Mouse (Mus musculus) right cerebral cortex, postnatal 25 days (tissue): ENCODE results near the gene Ippk.

Source experiments
- DNase-seq: peaks from one replicate; pipeline ENCODE4 v3.0.0; 2022

Ippk gene

DNA sequence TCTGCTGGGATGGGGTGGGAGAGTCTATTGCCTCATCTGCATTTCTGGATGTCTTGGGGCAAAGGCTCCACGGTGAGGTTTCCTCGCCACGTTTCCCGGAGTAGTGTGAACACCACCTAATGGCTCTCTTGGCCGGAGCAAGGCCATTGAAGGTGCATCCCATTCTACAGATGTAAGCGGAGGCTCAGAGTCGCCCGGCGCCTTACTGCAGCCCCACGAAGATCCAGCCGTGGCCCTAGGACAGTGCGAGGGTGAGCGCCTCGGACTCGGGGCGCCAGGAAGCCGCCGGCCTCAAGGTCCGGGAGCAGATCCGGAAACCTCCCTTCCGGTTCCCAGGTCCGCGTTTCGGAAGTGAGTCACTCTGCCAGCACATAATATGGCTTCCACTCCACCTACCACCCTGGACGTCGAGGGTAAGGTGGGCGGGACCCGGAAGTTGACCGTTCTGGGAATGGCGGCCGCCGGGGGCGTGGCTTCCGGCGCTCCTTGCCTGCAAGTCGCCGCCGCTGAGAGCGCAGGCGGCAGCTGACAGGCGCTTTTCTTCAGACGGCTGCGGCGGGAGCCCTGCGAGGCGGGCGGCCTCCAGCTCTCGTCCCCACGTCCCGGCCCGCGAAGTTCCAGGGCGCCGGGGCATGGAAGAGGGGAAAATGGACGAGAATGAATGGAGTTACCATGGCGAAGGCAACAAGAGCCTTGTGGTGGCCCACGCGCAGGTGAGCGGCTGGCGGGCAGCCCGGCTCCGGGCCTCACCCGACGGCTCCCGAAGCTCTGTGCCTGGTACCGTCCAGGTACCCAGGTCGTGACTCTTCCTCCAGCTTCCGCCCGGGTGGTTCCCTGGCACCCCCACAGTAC, at the start of gene Ippk:
Gene Ippk (plus strand): TSS at position 496 of the 852 bp plus-strand sequence.
- peak; percentile 98 for DNase-seq

DNA sequence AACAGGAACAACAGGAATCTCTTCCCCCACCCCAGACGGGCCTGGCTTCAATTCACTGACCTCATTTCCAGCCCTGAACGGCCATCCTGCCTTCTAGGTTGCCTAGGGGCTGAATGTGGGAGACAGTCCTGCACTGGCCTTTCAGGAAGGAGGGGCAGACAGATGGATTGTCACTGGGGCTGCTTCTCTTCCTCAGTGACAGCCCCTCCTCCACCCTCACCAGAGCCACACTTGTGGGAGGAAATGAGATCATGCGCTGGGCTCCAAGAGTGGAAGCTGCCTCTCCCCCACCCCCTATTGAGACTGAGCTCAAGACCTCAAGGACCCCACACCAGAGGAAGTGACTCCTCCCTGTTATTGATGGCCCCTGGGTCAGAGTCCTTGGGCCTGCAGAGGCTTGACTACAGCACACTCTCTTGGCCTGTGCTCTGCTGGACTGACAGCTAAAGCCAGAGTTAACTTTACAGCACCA, 49.6 kb upstream of the Ippk start:
- DNase-seq = peak; percentile 68

DNA sequence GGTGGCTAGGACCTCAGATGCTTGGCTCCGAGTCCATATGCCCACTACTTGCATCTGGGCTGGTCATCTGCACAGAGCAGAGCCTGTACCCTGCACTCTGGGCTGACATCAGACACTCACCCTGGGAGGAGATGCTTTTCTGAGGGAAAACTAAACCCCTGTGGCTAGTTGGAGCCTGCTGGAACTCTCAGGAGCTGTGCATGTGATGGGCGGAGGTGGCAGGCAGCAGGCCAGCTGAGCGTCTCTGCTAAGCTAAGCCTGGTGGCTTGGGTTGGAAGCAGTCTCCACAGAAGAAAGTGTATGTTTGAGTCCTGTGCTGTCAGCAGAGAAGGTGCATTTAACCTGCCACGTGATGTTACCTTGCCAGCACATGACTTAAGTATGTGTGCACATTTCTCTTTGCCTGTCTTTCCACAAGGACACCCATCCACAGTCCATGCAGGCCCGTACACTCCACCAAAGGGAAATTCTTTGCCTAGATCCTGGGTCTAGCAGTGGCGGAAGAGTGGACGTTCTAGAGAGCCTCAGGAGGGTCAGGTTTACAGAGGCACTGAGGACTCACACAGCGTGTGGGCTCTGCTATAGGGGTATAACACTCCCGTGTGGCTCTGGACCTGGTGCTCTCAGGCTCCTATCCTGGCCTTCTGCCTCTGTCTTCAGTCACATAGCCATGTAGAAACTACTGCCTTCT, 48.5 kb upstream of the Ippk start:
- peak; percentile 69 for DNase-seq

DNA sequence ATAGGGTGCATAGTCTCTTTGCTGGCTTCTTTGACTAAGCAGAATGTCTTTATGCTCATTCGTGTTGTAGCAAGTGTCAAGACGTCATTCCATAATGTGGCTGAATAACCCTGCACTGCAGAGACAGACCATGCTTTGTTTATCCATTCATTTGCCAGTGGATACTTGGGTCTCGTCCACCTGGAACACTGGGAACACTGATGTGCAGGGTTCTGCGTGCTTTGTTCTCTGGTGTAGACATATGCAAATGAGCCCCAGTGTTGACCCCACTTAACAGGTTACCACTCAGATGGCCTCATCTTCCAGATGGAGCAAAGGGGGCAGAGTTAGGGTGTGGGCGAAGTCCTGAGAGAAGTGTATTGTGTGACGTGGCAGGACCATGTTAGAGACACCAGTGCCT, 46.7 kb upstream of the Ippk start:
- no peak for DNase-seq

DNA sequence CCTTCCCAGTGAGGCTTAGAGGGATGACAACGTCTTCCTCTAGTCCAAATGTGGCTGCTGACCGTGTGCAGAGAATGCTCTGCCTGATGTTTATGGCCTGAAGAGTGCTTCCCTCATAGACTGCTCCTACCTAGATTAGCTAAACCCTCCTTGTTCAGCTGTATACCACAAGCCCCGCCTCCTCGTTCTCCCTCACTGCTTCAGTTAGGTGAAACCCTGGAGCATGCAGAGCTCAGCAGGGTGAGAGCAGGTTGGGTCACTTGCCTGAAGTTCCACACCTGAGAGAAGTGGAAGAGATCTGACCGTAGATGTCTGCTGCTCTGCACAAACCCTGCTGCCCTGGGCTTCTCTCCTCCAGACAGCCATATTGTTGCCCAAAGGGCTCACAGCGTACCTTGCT, 46.3 kb upstream of the Ippk start:
- DNase-seq = no peak

DNA sequence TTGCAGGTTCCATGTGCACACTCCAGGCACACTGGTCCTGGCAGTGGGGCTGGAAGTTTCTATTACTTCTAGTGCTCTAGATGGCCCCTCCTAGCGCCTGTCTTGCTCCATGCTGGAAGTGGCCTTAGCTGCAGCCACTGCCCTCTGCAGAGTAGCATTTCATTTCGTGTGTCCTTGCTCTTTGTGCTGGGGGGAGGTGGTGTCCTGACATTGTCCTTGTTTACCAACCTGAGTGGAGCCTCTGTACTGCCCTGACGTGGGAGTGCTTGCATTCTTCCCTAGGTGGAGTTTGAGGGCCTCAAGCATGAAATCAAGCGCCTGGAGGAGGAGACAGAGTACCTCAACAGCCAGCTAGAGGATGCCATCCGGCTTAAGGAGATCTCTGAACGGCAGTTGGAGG, 43.4 kb upstream of the Ippk start:
- no peak for DNase-seq

DNA sequence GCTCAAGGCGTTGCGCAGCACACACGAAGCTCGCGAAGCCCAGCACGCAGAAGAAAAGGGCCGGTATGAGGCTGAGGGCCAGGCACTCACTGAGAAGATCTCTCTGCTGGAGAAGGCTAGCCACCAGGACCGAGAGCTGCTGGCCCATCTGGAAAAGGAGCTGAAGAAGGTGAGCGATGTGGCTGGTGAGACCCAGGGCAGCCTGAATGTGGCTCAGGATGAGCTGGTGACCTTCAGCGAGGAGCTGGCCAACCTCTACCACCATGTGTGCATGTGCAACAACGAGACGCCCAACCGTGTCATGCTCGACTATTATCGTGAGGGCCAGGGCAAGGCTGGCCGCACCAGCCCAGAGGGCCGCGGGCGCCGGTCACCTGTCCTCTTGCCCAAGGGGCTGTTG, 41.7 kb upstream of the Ippk start:
- DNase-seq = no peak

DNA sequence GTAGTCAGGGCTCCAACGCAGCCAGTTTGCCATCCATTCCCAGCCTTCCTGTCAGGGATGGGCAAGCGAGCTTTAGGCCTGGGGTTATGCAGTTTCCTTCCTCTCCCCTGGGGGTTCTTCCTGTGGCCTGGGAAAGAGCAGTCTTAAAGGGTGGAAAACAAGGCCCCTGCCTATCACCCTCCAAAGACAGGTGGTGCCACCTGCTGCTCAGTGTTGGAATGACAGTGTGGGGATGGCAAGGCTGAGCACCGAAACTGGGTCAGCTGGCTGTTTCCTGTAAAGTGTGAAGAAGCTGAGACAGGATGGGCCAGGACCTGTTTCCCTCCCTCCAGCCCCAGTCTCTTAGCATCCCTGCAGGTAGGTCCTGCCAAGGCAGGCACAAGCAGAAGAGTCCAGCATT, 39.8 kb upstream of the Ippk start:
- DNase-seq = peak; percentile 79

DNA sequence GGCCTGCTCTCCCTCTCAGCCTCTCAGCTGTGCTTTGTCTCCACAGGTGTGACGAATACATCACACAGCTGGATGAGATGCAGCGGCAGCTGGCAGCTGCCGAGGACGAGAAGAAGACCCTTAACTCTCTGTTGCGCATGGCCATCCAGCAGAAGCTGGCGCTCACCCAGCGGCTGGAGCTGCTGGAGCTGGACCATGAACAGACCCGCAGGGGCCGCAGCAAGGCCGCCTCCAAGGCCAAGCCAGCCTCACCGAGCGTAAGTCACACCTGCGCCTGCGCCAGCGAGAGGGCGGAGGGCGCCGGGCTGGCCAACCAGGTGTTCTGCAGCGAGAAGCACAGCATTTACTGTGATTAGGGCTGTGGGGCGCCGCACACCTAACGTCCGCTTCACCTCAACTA, 38.1 kb upstream of the Ippk start:
- no peak for DNase-seq

DNA sequence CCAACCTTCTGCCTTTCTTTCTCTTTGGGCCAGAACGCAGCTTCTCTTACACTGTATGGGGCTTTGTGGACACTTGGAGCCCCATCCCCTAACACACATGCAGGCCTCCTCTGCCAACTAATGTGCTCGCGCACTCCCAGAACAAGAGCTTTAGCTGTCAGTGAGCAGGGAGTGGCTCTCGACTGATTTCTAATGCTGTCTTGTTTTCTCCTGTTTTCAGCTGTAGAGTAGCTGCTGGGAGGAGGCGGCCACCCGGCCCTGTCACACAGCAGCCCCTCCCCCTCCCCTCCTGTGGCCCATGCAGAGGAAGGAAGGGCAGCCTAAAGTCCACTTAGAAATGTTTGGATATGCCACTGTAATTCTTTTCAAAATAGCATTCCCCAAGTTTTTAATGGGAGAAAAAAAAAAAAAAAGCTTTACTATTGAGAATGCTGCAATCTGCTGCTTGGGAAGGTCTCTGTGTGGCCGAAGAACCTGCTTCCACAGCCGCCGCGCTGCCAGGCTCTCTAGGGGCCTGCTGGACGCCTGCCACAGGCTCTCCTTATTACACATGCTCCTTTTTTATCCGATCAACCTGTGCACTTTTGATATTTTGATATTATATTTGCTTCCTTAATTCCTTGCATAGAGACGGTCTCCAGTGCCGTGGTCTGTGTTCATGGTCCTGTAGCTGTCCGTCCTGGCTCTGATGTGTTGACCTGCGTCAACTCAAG, 36.1 kb upstream of the Ippk start:
- no peak for DNase-seq

DNA sequence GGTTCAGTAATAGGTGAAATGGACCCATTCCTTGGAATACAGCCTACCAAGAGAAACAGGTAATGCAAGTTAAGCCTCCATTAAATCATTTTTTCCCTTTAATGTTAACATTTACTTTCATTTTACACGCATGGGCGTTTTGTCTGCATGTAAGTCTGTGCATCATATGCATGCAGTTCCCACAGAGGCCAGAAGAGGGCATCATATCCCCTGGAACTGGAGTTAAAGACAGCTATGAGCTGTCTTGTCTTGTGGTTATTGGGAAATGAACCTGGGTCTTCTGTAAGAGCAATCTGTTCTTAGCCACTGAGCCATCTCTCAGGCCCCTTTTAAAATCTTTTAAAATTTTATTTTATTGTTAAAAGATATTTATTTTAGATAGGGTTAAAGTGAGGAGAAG, 29.7 kb upstream of the Ippk start:
- DNase-seq = no peak

DNA sequence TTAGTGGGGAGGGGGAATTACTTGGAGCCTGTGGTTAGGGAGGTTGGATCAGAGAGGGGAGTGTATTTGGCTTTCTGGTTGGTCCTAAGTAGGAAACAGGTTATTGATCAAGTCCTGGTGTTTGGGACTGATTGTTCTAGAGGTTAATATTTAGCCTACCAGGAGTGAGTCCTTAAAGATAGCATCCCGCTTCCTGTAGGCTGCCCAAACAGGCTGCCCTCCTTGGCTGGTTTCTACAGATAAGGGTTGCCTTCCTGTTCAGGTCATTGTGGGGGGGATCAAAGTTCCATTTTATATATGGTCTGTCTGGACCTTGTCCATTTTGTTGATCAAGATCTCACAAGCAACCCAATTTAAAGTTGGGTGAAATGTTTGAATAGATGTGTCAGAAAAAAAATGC, 27.5 kb upstream of the Ippk start:
- DNase-seq = no peak

DNA sequence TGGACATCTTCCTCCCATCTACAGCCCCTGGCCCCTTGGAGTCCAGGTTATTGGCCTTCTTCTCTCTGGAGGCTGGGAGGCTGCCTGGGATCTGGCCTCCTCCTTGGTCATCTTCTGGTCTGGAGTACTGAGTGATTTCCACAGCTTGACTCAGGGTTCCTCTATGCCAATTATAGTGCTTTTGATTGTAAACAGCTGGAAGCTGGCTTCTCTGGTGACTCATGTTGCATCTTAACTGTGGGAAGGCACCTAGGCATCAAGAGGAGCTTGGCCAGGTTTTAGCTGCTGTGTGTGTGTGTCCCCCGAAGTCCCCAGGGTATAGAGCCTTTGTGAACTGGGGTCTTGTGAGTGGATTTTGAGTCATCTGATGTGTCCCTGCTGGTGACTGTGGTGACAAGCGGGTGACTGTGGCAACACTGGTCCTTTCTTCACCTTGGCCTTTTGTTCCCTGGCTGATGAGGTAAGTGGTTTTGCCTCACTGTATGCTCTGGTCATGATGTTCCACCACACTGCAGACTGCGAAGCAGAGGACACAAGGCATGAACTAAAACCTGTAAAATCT, 26.1 kb upstream of the Ippk start:
- no peak for DNase-seq

DNA sequence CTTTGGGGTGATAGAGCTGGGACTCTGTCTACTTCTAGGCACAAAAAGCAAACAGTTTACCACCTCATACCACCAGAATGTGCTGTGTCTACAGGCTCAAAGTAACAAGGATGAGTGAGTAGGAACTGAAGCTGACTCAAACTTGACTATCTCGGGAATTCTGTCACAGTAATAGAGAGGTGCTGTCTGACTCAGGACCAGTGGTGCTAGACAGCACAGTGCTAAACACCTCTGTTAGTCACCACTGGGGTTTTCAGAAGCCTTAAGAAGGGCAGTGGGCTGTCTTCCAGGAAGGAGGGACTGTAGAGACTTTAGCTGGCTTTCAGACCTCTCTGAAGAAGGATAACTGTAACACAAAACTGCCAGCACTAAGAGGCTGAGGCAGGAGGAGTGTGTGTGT, 24.3 kb upstream of the Ippk start:
- DNase-seq = no peak

DNA sequence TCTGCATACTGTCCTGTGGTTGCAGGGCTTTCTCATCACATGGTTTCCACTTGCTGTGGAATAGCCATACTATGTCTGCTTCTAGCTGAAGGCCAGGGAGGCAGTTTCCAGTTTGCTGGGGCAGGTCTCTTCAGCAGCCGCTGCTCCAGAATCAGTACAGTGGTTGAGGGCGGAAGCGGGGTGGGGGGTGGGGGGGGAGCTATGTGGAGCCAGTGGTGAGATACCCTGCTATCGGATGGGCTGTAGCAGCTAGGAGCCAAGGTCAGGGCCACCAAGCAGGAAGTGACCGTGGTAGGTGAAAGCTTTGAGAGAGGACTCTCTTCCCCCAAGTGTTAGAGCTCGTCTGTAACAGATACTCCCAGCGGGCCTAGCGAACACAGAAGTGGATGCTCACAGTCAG, 22.9 kb upstream of the Ippk start:
- DNase-seq = no peak

DNA sequence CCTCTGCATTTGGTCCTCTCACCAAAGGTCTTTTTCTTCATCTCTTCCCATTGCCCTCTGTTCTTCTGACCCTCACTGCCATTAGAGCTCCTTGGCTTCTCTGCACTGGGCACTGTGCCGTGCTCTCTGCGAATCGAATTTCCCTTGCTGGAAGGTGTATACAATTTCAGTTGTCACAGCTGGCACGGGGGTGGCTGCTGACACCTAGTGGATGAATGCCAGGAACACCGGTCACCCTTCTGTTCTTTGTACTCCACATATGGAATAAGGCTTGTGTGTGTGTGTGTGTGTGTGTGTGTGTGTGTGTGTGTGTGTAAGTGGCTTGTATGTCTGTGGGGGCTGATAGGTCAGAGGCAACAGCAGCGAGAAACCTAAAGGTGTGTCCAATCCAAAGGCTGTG, 20.9 kb upstream of the Ippk start:
- DNase-seq = peak; percentile 47

DNA sequence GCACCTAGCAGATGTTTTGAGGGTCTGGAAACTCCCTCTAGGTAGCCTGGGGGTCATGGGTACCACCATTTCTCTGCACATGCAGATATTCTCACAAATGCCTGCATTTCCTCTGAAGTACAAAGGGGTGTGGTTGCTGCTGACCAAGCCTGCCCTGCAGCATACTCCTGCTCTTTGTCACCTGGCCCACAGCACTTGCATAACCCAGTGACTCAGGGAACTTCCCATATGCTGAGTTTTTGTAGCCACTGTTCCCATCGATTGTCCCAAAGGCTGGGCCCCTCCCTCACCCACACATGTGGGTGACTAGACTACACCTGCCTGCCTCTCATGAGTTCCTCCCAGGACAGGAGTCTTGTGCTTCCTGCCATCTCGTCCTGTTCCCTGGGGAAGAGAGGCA, 18.4 kb upstream of the Ippk start:
- DNase-seq = no peak

DNA sequence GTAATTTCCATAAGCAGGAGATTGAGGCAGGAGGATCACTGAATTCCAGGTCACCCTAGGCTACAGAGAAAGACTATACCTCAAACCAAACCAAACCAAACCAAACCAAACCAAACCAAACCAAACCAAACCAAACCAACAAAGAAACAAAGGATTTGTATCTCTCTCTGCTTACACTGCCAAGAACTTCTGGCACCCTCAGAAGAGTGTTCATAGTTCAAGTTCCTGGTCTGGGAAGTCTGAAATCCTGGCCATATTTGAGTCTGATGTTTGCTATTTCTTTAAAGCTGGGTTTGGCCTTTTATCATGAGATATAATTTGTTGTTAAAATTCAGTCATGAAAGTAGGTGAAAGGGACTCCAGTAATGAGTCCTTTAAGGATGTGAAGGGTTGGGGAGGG, 13.3 kb upstream of the Ippk start:
- no peak for DNase-seq

DNA sequence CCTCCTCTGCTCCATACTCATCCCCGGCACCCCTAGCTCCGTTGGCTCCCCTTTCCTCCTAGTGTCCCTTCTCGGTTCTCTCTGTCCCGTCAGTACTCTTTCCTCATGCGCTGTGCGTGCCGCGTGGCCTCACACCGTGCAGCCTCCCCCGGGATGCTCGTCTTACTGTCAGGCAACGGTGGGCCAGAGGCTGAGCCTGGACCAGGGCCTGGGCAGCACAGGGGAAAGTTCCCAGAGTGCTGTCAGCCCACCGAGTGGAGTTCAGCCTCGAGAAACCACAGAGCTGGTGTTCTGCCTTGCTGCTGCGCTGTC, 513 bp downstream of the Ippk start:
- DNase-seq = no peak

DNA sequence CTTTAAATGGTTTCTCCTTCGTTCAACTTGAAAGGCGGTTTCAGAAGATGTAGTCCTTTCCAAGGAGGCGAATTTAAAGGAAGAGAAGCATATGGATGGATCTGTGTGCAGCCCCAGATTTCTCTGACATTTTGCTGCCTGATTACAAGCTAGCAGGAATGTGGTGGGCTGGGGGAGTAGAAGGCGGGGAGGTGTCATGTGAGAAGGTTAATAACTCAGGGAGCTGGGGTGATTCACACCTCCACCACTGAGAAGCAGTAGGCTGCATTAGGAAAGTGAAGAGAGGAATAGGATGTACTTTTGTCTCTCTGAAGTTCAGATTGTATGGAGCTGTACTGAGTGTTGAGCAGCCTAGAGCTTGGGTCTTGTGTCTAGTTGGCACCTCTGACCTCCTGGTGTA, 910 bp downstream of the Ippk start:
- DNase-seq = no peak

DNA sequence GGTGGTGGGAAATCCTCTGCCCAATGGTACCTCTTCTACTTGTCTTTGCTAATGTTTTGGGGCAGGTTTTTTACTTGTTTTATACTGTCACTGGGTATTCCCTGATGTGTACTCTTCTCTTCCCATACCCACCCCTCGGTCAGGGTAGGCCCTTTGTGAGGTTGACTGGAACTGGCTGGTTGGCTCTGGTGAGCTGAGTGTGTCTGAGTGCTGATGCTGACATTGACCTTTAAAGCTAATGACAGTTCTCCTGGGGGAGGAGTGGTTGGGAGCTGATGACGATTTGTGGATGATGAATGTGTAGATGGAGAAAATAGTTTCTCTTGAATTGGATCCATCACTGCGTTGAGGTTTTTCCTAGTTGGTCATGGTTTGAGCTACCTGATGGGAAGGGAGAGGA, 5.7 kb downstream of the Ippk start:
- DNase-seq = no peak

DNA sequence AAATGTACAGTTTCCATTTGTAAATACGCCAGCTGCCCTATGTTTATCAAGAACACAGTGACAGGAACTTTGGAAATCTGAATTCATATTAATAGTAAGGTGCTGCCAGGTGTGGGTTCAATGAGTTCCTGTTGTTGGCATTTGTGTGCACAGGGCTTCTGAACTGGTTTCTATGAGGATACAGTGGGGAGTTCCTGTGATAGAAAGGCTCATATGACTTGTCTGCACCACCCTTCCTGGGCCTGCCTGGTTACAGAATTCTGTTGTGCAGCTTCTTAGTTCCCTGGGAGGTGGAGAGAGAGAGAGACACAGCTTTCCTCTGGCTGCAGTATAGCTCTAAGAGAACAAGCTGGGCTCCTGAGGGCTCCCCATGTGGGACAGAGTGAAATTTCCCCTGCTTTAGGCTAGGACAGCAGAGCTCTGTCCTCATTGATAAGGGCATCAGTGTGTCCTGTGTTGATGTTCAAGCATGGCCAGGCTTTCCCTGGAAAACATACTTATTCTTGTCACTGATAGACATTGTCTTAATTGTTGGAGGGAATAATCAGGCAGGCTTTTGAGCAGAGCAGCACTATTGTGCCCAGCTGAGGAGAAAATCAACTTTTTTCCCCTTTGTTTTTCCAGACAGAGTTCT, 7.1 kb downstream of the Ippk start:
- DNase-seq = no peak

DNA sequence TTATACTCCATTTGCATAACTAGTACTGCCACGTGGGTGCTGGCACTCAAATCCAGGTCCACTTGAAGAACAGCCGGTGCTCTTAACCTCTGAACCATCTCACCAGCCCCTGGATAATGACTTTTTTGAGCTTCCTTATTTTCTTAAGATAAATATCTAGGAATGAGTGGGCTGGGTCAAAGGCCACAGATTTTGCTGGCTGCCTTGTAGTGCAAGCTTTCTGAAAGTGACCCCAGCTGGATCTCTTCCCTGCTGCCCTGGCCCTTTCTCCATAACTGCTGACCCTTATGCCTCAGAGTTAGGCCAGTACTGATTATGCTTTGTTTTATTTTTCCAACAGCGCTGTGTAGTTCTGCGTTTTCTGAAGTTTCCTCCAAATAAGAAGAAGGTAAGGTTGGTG, 9.5 kb downstream of the Ippk start:
- no peak for DNase-seq
